Mouse (Mus musculus): ENCODE measurements around the gene Lrrk1. TPM values are rescaled to one million over a fixed set of nuclear protein-coding genes. Genes with fewer than 3 reads are reported as not detected.

Lrrk1 gene
- 15.4 and 16.6 TPM in 2 replicates for polyA plus RNA-seq (2015; fragmentation: Nextera tagmentation; extraction: Ambion mirVana)

- ATAC-seq: peak; percentile 86
- under 1% methylated on average over 69 of the region's 70 CpGs for whole genome bisulfite sequencing
Observed at GRCm38 (mm10) chr7:66387813-66388521, at the start of gene Lrrk1. Gene Lrrk1 (minus strand): TSS chr7:66388350.

GRCm38 (mm10) chr7:66434453-66434935 lies 46.3 kb upstream of the Lrrk1 start:
- 28% methylated on average over 10 of the region's 10 CpGs for WGBS
- Histone ChIP-seq H3K27ac (ENCODE audit: low read length) (no peak overlapping the region; the same call in 1 of the 2 replicates), H3K36me3 (ENCODE audit: control insufficient read depth, insufficient read depth, low read length) (no peaks in the 10 kb centered on the region), H3K4me3 (ENCODE audit: low read length) (no peak overlapping the region), H3K9ac (ENCODE audit: low read depth, low read length) (no peak overlapping the region), H3K27me3 (replicated peaks; ENCODE audit: control insufficient read depth, insufficient read depth, low read length) (no peaks in the 10 kb centered on the region), H3K9me3 (ENCODE audit: control insufficient read depth, low read length) (no peaks in the 10 kb centered on the region), H3K4me2 (ENCODE audit: low read depth, low read length) (no peak overlapping the region), H3K4me1 (ENCODE audit: control insufficient read depth, insufficient read depth, low read length) (no peaks in the 10 kb centered on the region)
- peak; percentile 56 for ATAC-seq

More at GRCm38 (mm10) chr7:66387813-66388521, at the start of gene Lrrk1:
- peaks cover 25% of the 10 kb centered on the region for H3K4me1 ChIP-seq (ENCODE audit: control insufficient read depth, insufficient read depth, low read length)
- no peaks in the 10 kb centered on the region for H3K9me3 ChIP-seq (ENCODE audit: control insufficient read depth, low read length)
- H3K4me2 ChIP-seq (ENCODE audit: low read depth, low read length): peak within 1 kb of the TSS; percentile 88
- H3K27ac ChIP-seq (ENCODE audit: low read length): peak within 1 kb of the TSS; percentile 88
- no peaks in the 10 kb centered on the region for H3K36me3 ChIP-seq (ENCODE audit: control insufficient read depth, insufficient read depth, low read length)
- H3K9ac ChIP-seq (ENCODE audit: low read depth, low read length): peak within 1 kb of the TSS; percentile 95
- no peaks in the 10 kb centered on the region for H3K27me3 ChIP-seq (replicated peaks; ENCODE audit: control insufficient read depth, insufficient read depth, low read length)
- H3K4me3 ChIP-seq (ENCODE audit: low read length): peak within 1 kb of the TSS; percentile 91

- no peaks in the 10 kb centered on the region for H3K36me3 ChIP-seq (ENCODE audit: control insufficient read depth, insufficient read depth, low read length)
- ATAC-seq: peak; percentile 91
- WGBS: under 1% methylated on average over 53 of the region's 56 CpGs
Observed at GRCm38 (mm10) chr7:66427437-66428161, 39.4 kb upstream of the Lrrk1 start, which contains the start of gene Aldh1a3. Gene Aldh1a3 (minus strand): TSS chr7:66427517.

GRCm38 (mm10) chr7:66427053-66427436 lies 38.9 kb upstream of the Lrrk1 start:
- peaks cover 40% of the 10 kb centered on the region for H3K27me3 ChIP-seq (replicated peaks; ENCODE audit: control insufficient read depth, insufficient read depth, low read length)

More at GRCm38 (mm10) chr7:66427437-66428161, 39.4 kb upstream of the Lrrk1 start, which contains the start of gene Aldh1a3:
- Histone ChIP-seq H3K27ac (ENCODE audit: low read length) (no peak within 1 kb of the TSS), H3K27me3 (replicated peaks; ENCODE audit: control insufficient read depth, insufficient read depth, low read length) (peaks cover 40% of the 10 kb centered on the region), H3K4me3 (ENCODE audit: low read length) (peak within 1 kb of the TSS; percentile 58), H3K9me3 (ENCODE audit: control insufficient read depth, low read length) (no peaks in the 10 kb centered on the region), H3K9ac (ENCODE audit: low read depth, low read length) (peak within 1 kb of the TSS; percentile 65), H3K4me2 (ENCODE audit: low read depth, low read length) (peak within 1 kb of the TSS; percentile 95), H3K4me1 (ENCODE audit: control insufficient read depth, insufficient read depth, low read length) (peaks cover 15% of the 10 kb centered on the region; the same call in 1 of the 2 replicates)

GRCm38 (mm10) chr7:66421903-66422302 lies 33.8 kb upstream of the Lrrk1 start:
- Histone ChIP-seq H3K9ac (ENCODE audit: low read depth, low read length) (no peak overlapping the region), H3K4me1 (ENCODE audit: control insufficient read depth, insufficient read depth, low read length) (peaks cover 3% of the 10 kb centered on the region; the same call in 1 of the 2 replicates), H3K4me2 (ENCODE audit: low read depth, low read length) (no peak overlapping the region), H3K4me3 (ENCODE audit: low read length) (no peak overlapping the region), H3K27ac (ENCODE audit: low read length) (no peak overlapping the region), H3K36me3 (ENCODE audit: control insufficient read depth, insufficient read depth, low read length) (no peaks in the 10 kb centered on the region), H3K9me3 (ENCODE audit: control insufficient read depth, low read length) (no peaks in the 10 kb centered on the region), H3K27me3 (replicated peaks; ENCODE audit: control insufficient read depth, insufficient read depth, low read length) (peaks cover 21% of the 10 kb centered on the region)
- WGBS: 70% methylated on average over 8 of the region's 8 CpGs
- no peak for ATAC-seq

More at GRCm38 (mm10) chr7:66427053-66427436, 38.9 kb upstream of the Lrrk1 start:
- peak; percentile 43 for ATAC-seq
- WGBS: 2% methylated on average over 23 of the region's 23 CpGs
- Histone ChIP-seq H3K4me1 (ENCODE audit: control insufficient read depth, insufficient read depth, low read length) (peaks cover 15% of the 10 kb centered on the region; the same call in 1 of the 2 replicates), H3K4me3 (ENCODE audit: low read length) (peak overlapping the region; percentile 58), H3K9ac (ENCODE audit: low read depth, low read length) (peak overlapping the region; percentile 65), H3K9me3 (ENCODE audit: control insufficient read depth, low read length) (no peaks in the 10 kb centered on the region), H3K36me3 (ENCODE audit: control insufficient read depth, insufficient read depth, low read length) (no peaks in the 10 kb centered on the region), H3K27ac (ENCODE audit: low read length) (no peak overlapping the region), H3K4me2 (ENCODE audit: low read depth, low read length) (peak overlapping the region; percentile 95)

DNA sequence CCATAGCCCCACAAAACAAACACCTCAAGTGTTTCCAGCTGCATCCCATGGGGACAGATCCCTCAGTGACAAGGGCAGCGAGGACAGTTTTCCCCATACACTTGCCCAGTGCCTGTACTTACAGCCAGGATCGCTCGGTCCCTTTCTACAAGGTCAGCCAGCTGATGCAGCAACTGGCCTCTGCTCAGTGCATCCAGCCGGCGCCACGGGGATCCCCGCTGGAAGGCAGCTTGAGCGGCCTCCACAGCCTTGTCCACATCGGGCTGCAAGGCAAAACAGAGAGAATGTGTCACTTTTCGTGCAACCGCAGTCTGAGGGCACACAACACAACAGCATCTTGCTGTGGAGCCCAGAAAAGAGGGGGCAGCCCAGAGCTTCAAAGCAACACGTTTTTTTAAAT lies 30.8 kb upstream of the Lrrk1 start:
- WGBS: 48% methylated on average over 12 of the region's 12 CpGs
- H3K36me3 ChIP-seq (ENCODE audit: control insufficient read depth, insufficient read depth, low read length): no peaks in the 10 kb centered on the region
- no peak overlapping the region for H3K27ac ChIP-seq (ENCODE audit: low read length)
- H3K9me3 ChIP-seq (ENCODE audit: control insufficient read depth, low read length): no peaks in the 10 kb centered on the region
- H3K4me3 ChIP-seq (ENCODE audit: low read length): no peak overlapping the region
- H3K4me2 ChIP-seq (ENCODE audit: low read depth, low read length): no peak overlapping the region
- H3K9ac ChIP-seq (ENCODE audit: low read depth, low read length): no peak overlapping the region
- ATAC-seq: no peak
- H3K4me1 ChIP-seq (ENCODE audit: control insufficient read depth, insufficient read depth, low read length): no peaks in the 10 kb centered on the region
- H3K27me3 ChIP-seq (replicated peaks; ENCODE audit: control insufficient read depth, insufficient read depth, low read length): no peaks in the 10 kb centered on the region

DNA sequence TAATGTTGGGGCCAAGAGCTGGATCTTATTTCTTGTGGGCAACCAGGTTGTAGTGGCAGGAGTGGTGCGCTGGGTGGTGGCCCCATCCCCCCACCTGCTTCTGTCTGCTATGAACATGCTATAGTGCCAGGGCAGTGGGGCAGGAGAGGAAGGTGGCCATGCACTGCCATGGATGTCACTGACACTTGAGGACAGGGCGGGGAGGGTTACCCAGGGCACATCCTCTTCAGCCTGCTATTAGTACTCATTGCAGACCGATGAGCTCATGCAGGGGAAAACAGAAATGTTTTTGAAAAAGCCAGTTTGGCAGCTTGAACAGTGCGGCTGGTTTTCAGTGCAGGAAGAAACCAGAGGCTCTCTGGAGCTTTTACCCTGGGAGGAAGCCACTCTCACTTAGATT lies 28.7 kb upstream of the Lrrk1 start:
- H3K27me3 ChIP-seq (replicated peaks; ENCODE audit: control insufficient read depth, insufficient read depth, low read length): no peaks in the 10 kb centered on the region
- no peaks in the 10 kb centered on the region for H3K9me3 ChIP-seq (ENCODE audit: control insufficient read depth, low read length)
- H3K9ac ChIP-seq (ENCODE audit: low read depth, low read length): no peak overlapping the region
- no peak overlapping the region for H3K4me3 ChIP-seq (ENCODE audit: low read length)
- ATAC-seq: no peak
- H3K27ac ChIP-seq (ENCODE audit: low read length): no peak overlapping the region
- H3K4me1 ChIP-seq (ENCODE audit: control insufficient read depth, insufficient read depth, low read length): no peaks in the 10 kb centered on the region
- no peak overlapping the region for H3K4me2 ChIP-seq (ENCODE audit: low read depth, low read length)
- H3K36me3 ChIP-seq (ENCODE audit: control insufficient read depth, insufficient read depth, low read length): no peaks in the 10 kb centered on the region
- 73% methylated on average over 4 of the region's 4 CpGs for WGBS

- 73% methylated on average over 7 of the region's 7 CpGs for WGBS
- no peaks in the 10 kb centered on the region for H3K4me1 ChIP-seq (ENCODE audit: control insufficient read depth, insufficient read depth, low read length)
- H3K27me3 ChIP-seq (replicated peaks; ENCODE audit: control insufficient read depth, insufficient read depth, low read length): no peaks in the 10 kb centered on the region
- no peak overlapping the region for H3K4me3 ChIP-seq (ENCODE audit: low read length)
- H3K4me2 ChIP-seq (ENCODE audit: low read depth, low read length): no peak overlapping the region
- no peak overlapping the region for H3K27ac ChIP-seq (ENCODE audit: low read length)
- H3K36me3 ChIP-seq (ENCODE audit: control insufficient read depth, insufficient read depth, low read length): no peaks in the 10 kb centered on the region
- no peaks in the 10 kb centered on the region for H3K9me3 ChIP-seq (ENCODE audit: control insufficient read depth, low read length)
- ATAC-seq: 0 out of 2 replicates have a peak, but pooled peaks have one; percentile 9
- no peak overlapping the region for H3K9ac ChIP-seq (ENCODE audit: low read depth, low read length)
Observed at GRCm38 (mm10) chr7:66413093-66413492, 24.9 kb upstream of the Lrrk1 start.

DNA sequence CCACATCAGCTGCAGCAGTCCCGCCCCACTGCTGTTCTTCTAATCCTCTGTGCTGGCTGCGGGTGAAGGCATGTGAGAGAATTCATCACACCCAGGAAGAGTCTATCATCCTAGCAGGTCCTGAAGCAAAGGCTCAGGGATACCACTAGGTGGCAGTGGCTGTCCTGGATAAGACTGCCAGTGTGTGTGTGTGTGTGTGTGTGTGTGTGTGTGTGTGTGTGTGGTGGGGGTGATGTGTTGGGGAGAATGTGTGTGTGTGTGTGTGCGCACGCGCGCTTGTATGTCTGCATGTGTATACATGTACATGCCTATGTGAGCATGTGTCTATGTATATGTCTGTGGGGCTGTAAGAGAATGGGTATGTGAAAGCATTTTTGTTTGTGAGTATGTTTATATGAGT lies 21.3 kb upstream of the Lrrk1 start:
- H3K4me1 ChIP-seq (ENCODE audit: control insufficient read depth, insufficient read depth, low read length): peaks cover 18% of the 10 kb centered on the region
- H3K4me3 ChIP-seq (ENCODE audit: low read length): no peak overlapping the region
- 65% methylated on average over 6 of the region's 6 CpGs for WGBS
- no peaks in the 10 kb centered on the region for H3K27me3 ChIP-seq (replicated peaks; ENCODE audit: control insufficient read depth, insufficient read depth, low read length)
- peak; percentile 24; the same call in 1 of the 2 replicates for ATAC-seq
- H3K27ac ChIP-seq (ENCODE audit: low read length): no peak overlapping the region
- H3K36me3 ChIP-seq (ENCODE audit: control insufficient read depth, insufficient read depth, low read length): no peaks in the 10 kb centered on the region
- H3K9me3 ChIP-seq (ENCODE audit: control insufficient read depth, low read length): no peaks in the 10 kb centered on the region
- H3K9ac ChIP-seq (ENCODE audit: low read depth, low read length): no peak overlapping the region
- H3K4me2 ChIP-seq (ENCODE audit: low read depth, low read length): no peak overlapping the region
